Mouse (Mus musculus) stomach, postnatal 0 days (tissue): Measurements from ENCODE around the gene Wdfy4.

Experiments
- CTCF ChIP-seq: IDR thresholded peaks from 2 replicates; pipeline ENCODE4 v1.5.1; 2016; ENCODE audit warnings: antibody characterized with exemption, low read depth, mild to moderate bottlenecking, moderate library complexity
- EP300 ChIP-seq: optimal IDR thresholded peaks from 2 replicates; pipeline ENCODE3; 2016; ENCODE audit warnings: antibody characterized with exemption

DNA sequence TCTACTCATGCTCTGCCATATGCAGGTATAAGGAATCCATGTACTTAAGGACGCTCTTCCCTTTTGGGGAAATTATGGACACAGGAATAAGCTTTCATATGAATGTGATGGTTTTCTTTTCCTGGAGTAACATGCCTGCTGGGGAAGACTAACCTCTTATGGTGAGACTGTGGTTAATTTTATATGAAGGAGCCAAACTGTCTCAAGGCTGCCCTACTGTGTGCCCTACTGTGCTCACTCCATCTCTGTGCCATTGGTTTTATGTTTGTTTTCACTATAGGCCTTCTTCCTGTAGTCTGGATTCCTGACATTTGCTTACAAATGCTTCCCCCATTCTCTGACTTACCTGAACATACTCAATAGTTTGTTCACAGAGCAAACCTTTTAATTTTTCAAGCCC, 180.2 kb downstream of the Wdfy4 start:
- TF ChIP-seq CTCF: no peak
- TF ChIP-seq EP300: no peak
